ENCODE assay signal across 22 mouse cellular contexts in genomic region chr17:14770377-14770776, GRCm38 (mm10).
DNase-seq lines count a peak whose midpoint lies in the region; ATAC-seq and TF ChIP-seq lines count a peak whose summit lies in the region.
"Had no signal": no experiment of that assay in that cellular context is flagged by ENCODE, and none has a peak within 500 bp of the region (broad histone marks: within the 10 kb centered on the region; RNA-seq: fewer than 3 reads in every experiment).

No protein-coding gene starts in this region.

- no peak for TF ChIP-seq POLR2A in CH12.LX (IDR thresholded peaks at IDR 0.05; ENCODE audit: low read depth, low read length)

- in situ Hi-C loops in CH12.LX (cut with MboI; ENCODE audit: low pct_ligation_motif_present, low pct_unique_long_range_greater_than_20kb, low sequenced_read_pairs): no loop called here

- H3K79me2 ChIP-seq in CH12.LX (replicated peaks; ENCODE audit: control insufficient read depth, extremely low read depth, insufficient read depth, poor library complexity, severe bottlenecking): no peaks in the 10 kb centered on the region

- intact Hi-C loops in heart, postnatal 36 days (cut with DNase I): no loop called here

- dilution Hi-C loops in CH12.LX (cut with MboI; ENCODE audit: extremely low pct_ligation_motif_present, extremely low pct_unique_long_range_greater_than_20kb, low sequenced_read_pairs): no loop called here

- ATAC-seq in embryonic facial prominence, embryonic 15.5 days (ENCODE audit: insufficient number of reproducible peaks, low FRiP score, low TSS enrichment, low read depth): no peak
- ATAC-seq: CD4-positive, CD25-positive, alpha-beta regulatory T cell, adult 4 months; forebrain, embryonic 14.5 days; forebrain, embryonic 16.5 days had no signal

- no peaks in the 10 kb centered on the region for H3K36me3 ChIP-seq in embryonic facial prominence, embryonic 15.5 days
- H3K36me3 ChIP-seq in embryonic facial prominence, embryonic 10.5 days (replicated peaks): no peaks in the 10 kb centered on the region
- no peaks in the 10 kb centered on the region for H3K36me3 ChIP-seq in CH12.LX (replicated peaks in 1 of 2; ENCODE audit: control insufficient read depth in 1 of 2, insufficient read depth in 1 of 2, low read length in 1 of 2)
- H3K36me3 ChIP-seq: embryonic facial prominence, embryonic 12.5 days; forebrain, embryonic 10.5 days; forebrain, embryonic 12.5 days had no signal

- DNase-seq in embryonic facial prominence, embryonic 10.5 days (ENCODE audit: low spot score): no peak
- DNase-seq in heart, adult 11 months: peak; percentile 48
- no peak for DNase-seq in heart, postnatal 36 days
- DNase-seq in CH12.LX (ENCODE audit: extremely low read depth): peak; percentile 61
- DNase-seq: adrenal gland, adult 2 months; adrenal gland, postnatal 25 days; B cell, adult 2 months; cerebellum, adult 11 months; cerebellum, adult 18-20 months; cerebellum, adult 8-10 months; cerebellum, adult 9-11 months; cerebellum, postnatal 14 days; cerebellum, postnatal 36 days; embryo, embryonic 11 days had no signal

- no peak for TF ChIP-seq RAD21 in CH12.LX (IDR thresholded peaks at IDR 0.05; ENCODE audit: low read depth, low read length)

- TF ChIP-seq EP300 in CH12.LX (IDR thresholded peaks at IDR 0.05; ENCODE audit: low read length): no peak

- H3K4me1 ChIP-seq in embryonic facial prominence, embryonic 15.5 days: no peaks in the 10 kb centered on the region
- H3K4me1 ChIP-seq in embryonic facial prominence, embryonic 10.5 days: no peaks in the 10 kb centered on the region
- H3K4me1 ChIP-seq in CH12.LX (ENCODE audit: control insufficient read depth in 1 of 2, insufficient read depth in 2 of 2): peaks cover 0 to 25% of the 10 kb centered on the region in 2 experiments; a peak in 2 of 4 replicates
- H3K4me1 ChIP-seq: forebrain, embryonic 10.5 days; forebrain, embryonic 12.5 days had no signal

- H3K9ac ChIP-seq in embryonic facial prominence, embryonic 15.5 days: no peak overlapping the region
- no peak overlapping the region for H3K9ac ChIP-seq in CH12.LX (ENCODE audit: insufficient read depth, low read depth)
- H3K9ac ChIP-seq: embryonic facial prominence, embryonic 12.5 days; forebrain, embryonic 12.5 days had no signal

- H3K4me3 ChIP-seq in embryonic facial prominence, embryonic 15.5 days (replicated peaks): no peak overlapping the region
- no peak overlapping the region for H3K4me3 ChIP-seq in embryonic facial prominence, embryonic 10.5 days
- H3K4me3 ChIP-seq in CH12.LX (replicated peaks in 1 of 3; ENCODE audit: low read depth in 2 of 3, low read length in 2 of 3, poor library complexity in 1 of 3): no peak overlapping the region
- H3K4me3 ChIP-seq: embryonic facial prominence, embryonic 12.5 days; erythroblast, embryonic 14.5 days; forebrain, embryonic 10.5 days; forebrain, embryonic 12.5 days had no signal

- 0 out of 2 replicates have a peak overlapping the region, but pooled peaks have one; percentile 34 for H3K27ac ChIP-seq in embryonic facial prominence, embryonic 15.5 days (replicated peaks)
- no peak overlapping the region for H3K27ac ChIP-seq in embryonic facial prominence, embryonic 10.5 days (replicated peaks)
- no peak overlapping the region for H3K27ac ChIP-seq in CH12.LX (ENCODE audit: insufficient read depth, low read depth)
- H3K27ac ChIP-seq: embryonic facial prominence, embryonic 12.5 days; forebrain, embryonic 10.5 days; forebrain, embryonic 12.5 days had no signal

- no peak overlapping the region for H3K4me2 ChIP-seq in embryonic facial prominence, embryonic 15.5 days (replicated peaks)
- no peak overlapping the region for H3K4me2 ChIP-seq in CH12.LX (ENCODE audit: insufficient read depth, low read depth, poor library complexity, severe bottlenecking)
- H3K4me2 ChIP-seq: embryonic facial prominence, embryonic 12.5 days; forebrain, embryonic 12.5 days had no signal

- no peaks in the 10 kb centered on the region for H3K9me3 ChIP-seq in embryonic facial prominence, embryonic 15.5 days (replicated peaks)
- H3K9me3 ChIP-seq in embryonic facial prominence, embryonic 10.5 days: no peaks in the 10 kb centered on the region
- no peaks in the 10 kb centered on the region for H3K9me3 ChIP-seq in CH12.LX (replicated peaks; ENCODE audit: low read length)
- H3K9me3 ChIP-seq: embryonic facial prominence, embryonic 12.5 days; forebrain, embryonic 10.5 days; forebrain, embryonic 12.5 days had no signal

- 67% methylated on average over 5 of the region's 5 CpGs for WGBS in embryonic facial prominence, embryonic 15.5 days
- 79% methylated on average over 5 of the region's 5 CpGs for WGBS in embryonic facial prominence, embryonic 10.5 days

- no peak for TF ChIP-seq CTCF in CH12.LX (conservative IDR thresholded peaks at IDR 0.05 in 1 of 2, IDR thresholded peaks at IDR 0.05 in 1 of 2; ENCODE audit: low read depth in 2 of 2, low read length in 2 of 2)

- no peaks in the 10 kb centered on the region for H3K27me3 ChIP-seq in embryonic facial prominence, embryonic 15.5 days
- H3K27me3 ChIP-seq in embryonic facial prominence, embryonic 10.5 days (replicated peaks; ENCODE audit: low read depth, poor library complexity, severe bottlenecking): no peaks in the 10 kb centered on the region
- no peaks in the 10 kb centered on the region for H3K27me3 ChIP-seq in CH12.LX (replicated peaks)
- H3K27me3 ChIP-seq: embryonic facial prominence, embryonic 12.5 days; forebrain, embryonic 12.5 days had no signal

TF ChIP-seq in CH12.LX, 34 proteins besides CTCF, POLR2A, EP300 and RAD21:
- TF ChIP-seq BHLHE40 (IDR thresholded peaks at IDR 0.05; ENCODE audit: low read depth, low read length) (peak; percentile 82), KAT2A (IDR thresholded peaks at IDR 0.05; ENCODE audit: insufficient replicate concordance, low read length) (no peak)

Comparison
In these comparisons a context has a peak if more than half of its experiments do, and no peak if none do; other contexts are left out.
1. DNase-seq: peak in heart, adult 11 months (single experiment) and CH12.LX (single experiment); none in embryonic facial prominence, embryonic 10.5 days (single experiment) and heart, postnatal 36 days (0 of 2).